Mouse (Mus musculus): ENCODE measurements around the gene Epor. TPM values are rescaled to one million over a fixed set of nuclear protein-coding genes. Genes with fewer than 3 reads are reported as not detected.

Epor gene
- 1 to 10 TPM; 3.1 to 4.0 TPM for total RNA-seq (2021)

GRCm38 (mm10) chr9:21963417-21963816 is at the start of gene Epor:
Epor (minus strand) TSS chr9:21963506.
- peak; percentile 68 to 72 for DNase-seq
- intact Hi-C loops (cut with DNase I), result no loop called here

GRCm38 (mm10) chr9:22012731-22013130 is 49.4 kb upstream of the Epor start:
- intact Hi-C loops (cut with DNase I), result no loop called here
- DNase-seq, result no peak

- intact Hi-C loops (cut with DNase I), result no loop called here
- no peak for DNase-seq
These were observed 47.7 kb upstream of the Epor start for GRCm38 (mm10) chr9:22011055-22011454.

GRCm38 (mm10) chr9:22004546-22004945 is 41.2 kb upstream of the Epor start:
- DNase-seq, result no peak
- intact Hi-C loops (cut with DNase I), result no loop called here

- DNase-seq, result no peak
- intact Hi-C loops (cut with DNase I), result no loop called here
These were observed 39.9 kb upstream of the Epor start for GRCm38 (mm10) chr9:22003163-22003554.

GRCm38 (mm10) chr9:22002194-22003162 is 39.2 kb upstream of the Epor start, which contains the start of the genes Ccdc151 and Prkcsh:
Ccdc151 (minus strand) TSS chr9:22002634.
Prkcsh (plus strand) TSS chr9:22002806.
- intact Hi-C loops (cut with DNase I), result no loop called here
- peak; percentile 99 to 100 for DNase-seq

- intact Hi-C loops (cut with DNase I), result no loop called here
- DNase-seq, result no peak
These were observed 38.3 kb upstream of the Epor start for GRCm38 (mm10) chr9:22001633-22002032.

GRCm38 (mm10) chr9:22000296-22000695 is 37.0 kb upstream of the Epor start:
- no peak for DNase-seq
- intact Hi-C loops (cut with DNase I), result no loop called here

- no peak for DNase-seq
- intact Hi-C loops (cut with DNase I), result no loop called here
These were observed 33.0 kb upstream of the Epor start for GRCm38 (mm10) chr9:21996178-21996867.

- intact Hi-C loops (cut with DNase I), result no loop called here
These were observed 28.9 kb upstream of the Epor start for GRCm38 (mm10) chr9:21992227-21992626.

GRCm38 (mm10) chr9:21989230-21990110 is 26.2 kb upstream of the Epor start, which contains the start of gene Rgl3:
Rgl3 (minus strand) TSS chr9:21989446.
- intact Hi-C loops (cut with DNase I), result no loop called here
- peak; percentile 46 to 62 for DNase-seq

More at GRCm38 (mm10) chr9:21992227-21992626, 28.9 kb upstream of the Epor start:
- no peak for DNase-seq

- intact Hi-C loops (cut with DNase I), result no loop called here
These were observed 25.3 kb upstream of the Epor start for GRCm38 (mm10) chr9:21988421-21989101.

GRCm38 (mm10) chr9:21987592-21988342 is 24.5 kb upstream of the Epor start:
- intact Hi-C loops (cut with DNase I), result no loop called here
- DNase-seq, result no peak

More at GRCm38 (mm10) chr9:21988421-21989101, 25.3 kb upstream of the Epor start:
- no peak for DNase-seq

GRCm38 (mm10) chr9:21983911-21984310 is 20.6 kb upstream of the Epor start:
- intact Hi-C loops (cut with DNase I), result no loop called here
- DNase-seq, result no peak

- DNase-seq, result no peak
- intact Hi-C loops (cut with DNase I), result loop anchor here (5.0 kb wide), 2 partner anchors 74 to 179 kb away; partner anchors contain the start of genes Elavl3 and Pigyl
These were observed 15.3 kb upstream of the Epor start for GRCm38 (mm10) chr9:21978398-21979128.

- intact Hi-C loops (cut with DNase I), result loop anchor here (5.0 kb wide), 2 partner anchors 74 to 179 kb away; partner anchors contain the start of genes Elavl3 and Pigyl
- peak in 1 of 2 experiments; percentile 42 for DNase-seq
These were observed 14.7 kb upstream of the Epor start for GRCm38 (mm10) chr9:21977972-21978371.

- intact Hi-C loops (cut with DNase I), result loop anchor here (5.0 kb wide), 2 partner anchors 75 to 180 kb away; partner anchors contain the start of genes Elavl3 and Pigyl
- no peak for DNase-seq
These were observed 14.0 kb upstream of the Epor start for GRCm38 (mm10) chr9:21977331-21977730.

- DNase-seq, result no peak
- intact Hi-C loops (cut with DNase I), result loop anchor here (5.0 kb wide), 2 partner anchors 76 to 181 kb away; partner anchors contain the start of genes Elavl3 and Pigyl
These were observed 13.4 kb upstream of the Epor start for GRCm38 (mm10) chr9:21976626-21977175.

All from heart, postnatal 10 days (tissue).